Mouse (Mus musculus): ENCODE measurements around the gene Csrnp1. TPM values are rescaled to one million over a fixed set of nuclear protein-coding genes. Genes with fewer than 3 reads are reported as not detected.

Csrnp1 gene
- polyA plus RNA-seq, 1 experiment from 2014 or later, result 8.2 TPM

DNA sequence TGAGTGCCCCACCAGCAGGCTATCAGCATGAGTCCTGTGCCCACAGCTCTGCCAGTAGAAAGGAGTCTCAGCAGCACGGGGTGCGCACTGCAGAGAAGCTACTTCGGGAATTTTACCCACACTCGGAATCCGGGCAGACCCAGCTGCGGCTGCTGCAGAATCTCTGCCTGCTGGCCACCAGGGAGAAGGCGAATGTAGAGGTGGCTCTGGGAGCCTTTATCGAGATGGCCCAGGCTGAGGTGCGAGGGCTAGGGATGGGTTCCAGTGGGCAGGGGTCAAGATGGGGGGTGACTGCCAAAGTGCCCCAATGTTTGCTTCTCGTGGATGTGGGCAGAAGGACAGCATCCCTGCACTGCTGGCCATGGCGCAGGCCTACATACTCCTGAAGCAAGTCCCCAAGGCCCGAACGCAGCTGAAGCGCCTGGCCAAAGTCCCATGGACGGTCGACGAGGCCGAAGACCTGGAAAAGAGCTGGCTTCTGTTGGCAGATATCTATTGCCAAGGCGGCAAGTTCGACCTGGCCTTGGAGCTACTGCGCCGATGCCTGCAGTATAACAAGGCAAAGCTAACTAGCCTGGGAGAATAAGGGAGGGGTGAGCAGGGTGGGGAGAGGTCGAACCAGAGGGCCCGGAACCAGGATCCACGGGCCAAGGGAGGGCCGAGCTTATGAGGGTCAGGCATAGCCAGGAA lies 18.1 kb downstream of the Csrnp1 start:
- Histone ChIP-seq H3K27me3 (replicated peaks) (no peaks in the 10 kb centered on the region), H3K27ac (ENCODE audit: poor library complexity, severe bottlenecking) (no peak overlapping the region), H3K4me3 (no peak overlapping the region), H3K9me3 (replicated peaks) (no peaks in the 10 kb centered on the region), H3K36me3 (peaks cover 4% of the 10 kb centered on the region), H3K4me1 (replicated peaks) (peaks cover 39% of the 10 kb centered on the region), H3K4me2 (no peak overlapping the region), H3K9ac (no peak overlapping the region)
- WGBS, result 83% methylated on average over 26 of the region's 26 CpGs
- no peak for ATAC-seq (ENCODE audit: insufficient number of reproducible peaks, low FRiP score)

DNA sequence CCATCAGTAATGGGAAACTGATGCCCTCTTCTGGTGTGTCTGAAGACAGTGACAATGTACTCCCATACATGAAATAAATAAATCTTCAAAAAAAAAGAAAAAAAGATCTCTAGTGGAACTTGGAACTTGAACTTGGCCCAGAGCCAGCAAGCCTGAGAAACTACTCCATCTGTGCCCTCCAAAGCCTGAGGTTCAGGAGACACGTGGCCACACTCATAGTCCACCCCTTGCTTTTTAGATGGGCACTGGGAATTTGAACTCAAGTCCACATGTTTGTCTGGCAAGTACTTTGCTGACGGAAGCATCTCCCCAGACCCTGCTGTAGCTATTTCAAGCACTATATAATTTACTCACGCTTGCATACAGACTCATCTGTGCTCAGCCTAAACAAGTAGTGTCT lies 19.3 kb downstream of the Csrnp1 start:
- no peaks in the 10 kb centered on the region for H3K27me3 ChIP-seq (replicated peaks)
- no peak overlapping the region for H3K4me3 ChIP-seq
- no peak overlapping the region for H3K9ac ChIP-seq
- ATAC-seq (ENCODE audit: insufficient number of reproducible peaks, low FRiP score), result no peak
- H3K27ac ChIP-seq (ENCODE audit: poor library complexity, severe bottlenecking), result no peak overlapping the region
- H3K4me2 ChIP-seq, result no peak overlapping the region
- peaks cover 27% of the 10 kb centered on the region for H3K4me1 ChIP-seq (replicated peaks)
- H3K9me3 ChIP-seq (replicated peaks), result no peaks in the 10 kb centered on the region
- 76% methylated on average over 3 of the region's 3 CpGs for WGBS
- H3K36me3 ChIP-seq, result no peaks in the 10 kb centered on the region

GRCm38 (mm10) chr9:119964206-119964605 lies 20.3 kb downstream of the Csrnp1 start:
- Histone ChIP-seq H3K4me1 (replicated peaks) (peaks cover 18% of the 10 kb centered on the region), H3K4me3 (peak overlapping the region; percentile 13; the same call in 1 of the 2 replicates), H3K4me2 (peak overlapping the region; percentile 8; the same call in 1 of the 2 replicates), H3K27me3 (replicated peaks) (no peaks in the 10 kb centered on the region), H3K9me3 (replicated peaks) (no peaks in the 10 kb centered on the region), H3K36me3 (no peaks in the 10 kb centered on the region), H3K9ac (no peak overlapping the region), H3K27ac (ENCODE audit: poor library complexity, severe bottlenecking) (peak overlapping the region; percentile 72)
- ATAC-seq (ENCODE audit: insufficient number of reproducible peaks, low FRiP score), result peak; percentile 57
- 48% methylated on average over 3 of the region's 3 CpGs for WGBS

DNA sequence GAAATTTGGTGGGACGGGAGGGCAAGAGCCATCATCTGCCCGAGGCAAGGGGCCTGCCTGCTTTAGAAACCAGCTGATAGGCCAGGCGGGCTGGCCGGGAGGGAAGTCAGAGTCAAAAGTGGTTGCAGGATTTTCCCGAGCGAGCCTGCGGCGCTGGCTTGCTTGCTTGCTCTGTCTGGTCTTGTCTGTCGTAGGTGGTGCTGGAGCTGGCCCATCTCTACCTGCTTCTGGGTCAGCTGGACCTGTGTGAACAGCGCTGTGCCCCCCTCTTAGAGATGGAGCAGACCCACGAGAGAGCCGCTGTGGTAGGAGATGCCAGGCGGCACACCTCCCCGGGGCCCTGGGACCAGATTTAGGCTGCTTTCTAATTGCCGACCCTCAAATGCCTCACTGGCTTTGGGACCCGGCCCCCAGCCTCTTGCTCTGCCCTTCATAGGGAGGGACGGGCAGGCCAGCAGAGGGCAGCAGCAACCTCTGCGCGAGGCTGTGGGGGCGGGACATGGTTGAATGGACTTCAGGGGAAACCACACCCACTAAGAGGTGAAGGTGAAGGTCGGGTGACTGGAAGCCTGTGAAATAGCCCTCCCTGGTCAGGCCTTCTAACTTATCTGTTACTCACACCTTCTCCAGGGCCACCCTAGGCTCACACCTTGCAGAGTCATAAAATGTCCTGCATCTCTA lies 21.3 kb downstream of the Csrnp1 start:
- peak overlapping the region; percentile 59 for H3K27ac ChIP-seq (ENCODE audit: poor library complexity, severe bottlenecking)
- ATAC-seq (ENCODE audit: insufficient number of reproducible peaks, low FRiP score), result peak; percentile 71
- H3K4me3 ChIP-seq, result peak overlapping the region; percentile 32
- H3K9ac ChIP-seq, result peak overlapping the region; percentile 66
- peaks cover 19% of the 10 kb centered on the region for H3K4me1 ChIP-seq (replicated peaks)
- no peaks in the 10 kb centered on the region for H3K27me3 ChIP-seq (replicated peaks)
- H3K36me3 ChIP-seq, result no peaks in the 10 kb centered on the region
- no peaks in the 10 kb centered on the region for H3K9me3 ChIP-seq (replicated peaks)
- H3K4me2 ChIP-seq, result peak overlapping the region; percentile 65
- WGBS, result 10% methylated on average over 21 of the region's 21 CpGs

DNA sequence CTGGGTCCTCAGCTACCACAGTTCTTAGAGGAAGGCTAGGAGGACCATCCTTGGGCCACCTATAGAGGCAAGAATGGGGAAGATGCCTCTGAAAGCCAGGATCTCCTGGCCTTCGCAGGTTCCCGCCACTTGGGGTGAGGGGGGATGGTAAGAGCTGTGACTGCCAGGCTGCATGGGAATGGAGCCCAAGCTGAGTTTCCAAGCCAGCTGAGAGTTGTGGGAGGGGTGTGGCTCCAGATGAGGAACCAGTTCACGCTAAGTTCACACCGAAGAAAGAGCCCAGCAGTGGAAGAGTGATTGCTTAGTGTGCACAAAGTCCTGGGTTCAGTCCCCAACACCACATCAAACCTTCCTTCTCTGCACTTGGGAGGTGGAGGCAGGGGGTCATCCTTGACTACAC lies 22.2 kb downstream of the Csrnp1 start:
- Histone ChIP-seq H3K4me1 (replicated peaks) (peaks cover 19% of the 10 kb centered on the region), H3K4me3 (no peak overlapping the region), H3K27ac (ENCODE audit: poor library complexity, severe bottlenecking) (no peak overlapping the region), H3K36me3 (no peaks in the 10 kb centered on the region), H3K9me3 (replicated peaks) (no peaks in the 10 kb centered on the region), H3K27me3 (replicated peaks) (no peaks in the 10 kb centered on the region), H3K4me2 (peak overlapping the region; percentile 65), H3K9ac (no peak overlapping the region)
- ATAC-seq (ENCODE audit: insufficient number of reproducible peaks, low FRiP score), result no peak
- WGBS, result 69% methylated on average over 4 of the region's 4 CpGs

DNA sequence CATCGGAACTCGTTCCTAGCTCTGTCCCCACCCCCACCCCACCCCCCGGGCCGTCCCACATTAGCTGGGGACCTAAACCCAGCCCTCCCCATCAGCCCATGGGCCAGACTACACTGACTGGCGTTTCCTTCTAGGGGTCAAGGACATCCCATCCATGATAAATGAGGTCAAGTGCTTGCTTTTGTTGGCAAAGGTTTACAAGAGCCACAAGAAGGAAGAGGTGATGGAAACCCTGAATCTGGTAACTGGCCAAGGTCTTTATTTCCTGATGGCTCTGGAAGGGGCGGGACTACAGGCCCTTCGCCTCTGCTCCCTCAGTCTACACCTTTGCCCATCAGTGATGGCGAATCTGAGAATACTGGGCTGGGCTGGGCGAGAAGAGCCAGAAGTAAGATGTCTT lies 25.6 kb downstream of the Csrnp1 start:
- Histone ChIP-seq H3K4me1 (replicated peaks) (peaks cover 19% of the 10 kb centered on the region), H3K9me3 (replicated peaks) (no peaks in the 10 kb centered on the region), H3K27ac (ENCODE audit: poor library complexity, severe bottlenecking) (no peak overlapping the region), H3K4me3 (no peak overlapping the region), H3K9ac (no peak overlapping the region), H3K4me2 (no peak overlapping the region), H3K36me3 (no peaks in the 10 kb centered on the region), H3K27me3 (replicated peaks) (no peaks in the 10 kb centered on the region)
- WGBS, result 66% methylated on average over 9 of the region's 9 CpGs
- 0 out of 2 replicates have a peak, but pooled peaks have one; percentile 36 for ATAC-seq (ENCODE audit: insufficient number of reproducible peaks, low FRiP score)

DNA sequence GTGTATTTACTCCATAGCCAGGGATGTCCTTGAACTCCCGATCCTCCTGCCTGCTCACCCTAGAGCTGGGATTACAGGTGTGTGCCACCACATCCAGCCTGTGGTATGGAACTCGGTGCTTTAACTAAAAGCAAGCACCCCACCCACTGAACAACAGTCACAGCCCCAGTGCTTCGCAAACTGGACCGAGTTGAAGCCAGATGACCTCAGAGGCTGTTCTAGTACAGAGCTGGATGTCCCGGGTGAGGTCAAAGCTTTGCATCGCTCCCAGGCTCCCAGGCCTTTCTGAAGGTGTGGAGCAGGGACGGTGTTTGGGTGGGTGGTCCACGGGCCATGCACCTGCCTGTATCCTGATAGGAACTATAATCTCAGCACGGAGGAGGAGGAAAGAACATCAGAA lies 33.1 kb downstream of the Csrnp1 start:
- H3K4me2 ChIP-seq, result no peak overlapping the region
- no peaks in the 10 kb centered on the region for H3K4me1 ChIP-seq (replicated peaks)
- H3K36me3 ChIP-seq, result no peaks in the 10 kb centered on the region
- H3K4me3 ChIP-seq, result no peak overlapping the region
- no peaks in the 10 kb centered on the region for H3K9me3 ChIP-seq (replicated peaks)
- H3K9ac ChIP-seq, result no peak overlapping the region
- H3K27me3 ChIP-seq (replicated peaks), result no peaks in the 10 kb centered on the region
- H3K27ac ChIP-seq (ENCODE audit: poor library complexity, severe bottlenecking), result no peak overlapping the region
- ATAC-seq (ENCODE audit: insufficient number of reproducible peaks, low FRiP score), result no peak
- whole genome bisulfite sequencing, result 83% methylated on average over 9 of the region's 9 CpGs

DNA sequence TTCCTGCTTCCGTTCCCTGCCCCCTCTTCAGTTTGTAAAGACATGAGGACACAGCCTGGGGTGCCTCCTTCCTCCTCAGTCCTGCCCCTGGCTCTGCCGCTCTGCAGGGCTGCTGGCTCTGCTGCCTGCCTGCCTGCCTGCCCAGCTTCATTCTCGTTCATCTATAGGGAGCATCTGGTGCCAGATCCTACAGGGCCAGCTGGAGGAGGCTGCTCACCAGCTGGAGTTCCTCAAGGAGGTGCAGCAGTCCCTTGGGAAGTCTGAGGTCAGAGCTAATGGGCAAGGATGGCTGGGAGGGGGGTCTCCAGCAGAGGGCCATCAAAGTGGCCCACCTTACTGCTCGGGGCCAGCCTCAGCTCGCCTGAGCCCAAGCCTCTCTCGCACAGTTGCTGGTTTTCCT lies 34.0 kb downstream of the Csrnp1 start:
- no peak overlapping the region for H3K4me3 ChIP-seq
- H3K27ac ChIP-seq (ENCODE audit: poor library complexity, severe bottlenecking), result no peak overlapping the region
- ATAC-seq (ENCODE audit: insufficient number of reproducible peaks, low FRiP score), result no peak
- H3K36me3 ChIP-seq, result no peaks in the 10 kb centered on the region
- no peaks in the 10 kb centered on the region for H3K9me3 ChIP-seq (replicated peaks)
- no peaks in the 10 kb centered on the region for H3K4me1 ChIP-seq (replicated peaks)
- H3K9ac ChIP-seq, result no peak overlapping the region
- H3K27me3 ChIP-seq (replicated peaks), result no peaks in the 10 kb centered on the region
- WGBS, result 51% methylated on average over 6 of the region's 6 CpGs
- no peak overlapping the region for H3K4me2 ChIP-seq

- ATAC-seq (ENCODE audit: insufficient number of reproducible peaks, low FRiP score), result no peak
- 35% methylated on average over 3 of the region's 3 CpGs for WGBS
- Histone ChIP-seq H3K4me1 (replicated peaks) (no peaks in the 10 kb centered on the region), H3K27ac (ENCODE audit: poor library complexity, severe bottlenecking) (no peak overlapping the region), H3K4me2 (no peak overlapping the region), H3K9ac (no peak overlapping the region), H3K4me3 (no peak overlapping the region), H3K36me3 (no peaks in the 10 kb centered on the region), H3K9me3 (replicated peaks) (no peaks in the 10 kb centered on the region), H3K27me3 (replicated peaks) (no peaks in the 10 kb centered on the region)
Measured at GRCm38 (mm10) chr9:119948804-119949203, 35.7 kb downstream of the Csrnp1 start.

DNA sequence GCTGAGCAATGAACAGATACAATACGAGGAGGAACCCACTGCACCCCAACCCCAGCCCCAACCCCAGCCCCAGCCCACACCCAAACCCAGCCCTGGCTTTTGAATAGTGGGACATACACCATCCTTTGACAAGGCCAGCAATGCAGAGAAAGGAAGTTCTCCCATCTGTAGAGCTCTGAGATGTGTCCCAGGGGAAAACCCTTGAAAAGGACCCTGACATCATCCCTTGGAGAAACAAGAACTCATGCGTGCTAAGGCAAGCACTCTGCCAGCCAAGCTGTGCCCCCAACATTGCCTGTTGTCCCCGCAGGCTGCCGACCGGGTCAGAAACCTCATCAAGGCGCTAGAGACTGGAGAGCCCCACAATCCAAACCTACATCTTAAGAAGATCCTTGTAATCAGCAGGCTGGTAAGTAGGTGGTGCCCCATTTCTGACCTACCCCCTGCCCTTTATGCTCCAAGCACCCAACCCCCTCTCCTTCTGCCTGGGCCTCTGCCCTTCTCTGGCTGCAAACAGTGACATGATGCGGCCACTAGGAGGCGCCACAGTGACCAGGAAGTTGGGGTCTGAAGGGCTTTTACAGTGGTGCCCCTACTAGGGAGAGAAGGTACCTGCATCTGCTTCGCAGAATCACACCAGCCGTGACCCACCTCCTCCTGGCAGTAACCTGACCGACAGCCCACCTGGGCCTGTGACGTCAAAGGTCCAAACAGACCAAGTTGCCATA lies 39.1 kb downstream of the Csrnp1 start:
- Histone ChIP-seq H3K4me2 (no peak overlapping the region), H3K36me3 (no peaks in the 10 kb centered on the region), H3K4me1 (replicated peaks) (no peaks in the 10 kb centered on the region), H3K4me3 (no peak overlapping the region), H3K27ac (ENCODE audit: poor library complexity, severe bottlenecking) (no peak overlapping the region), H3K9ac (no peak overlapping the region), H3K9me3 (replicated peaks) (no peaks in the 10 kb centered on the region), H3K27me3 (replicated peaks) (no peaks in the 10 kb centered on the region)
- WGBS, result 64% methylated on average over 12 of the region's 12 CpGs
- ATAC-seq (ENCODE audit: insufficient number of reproducible peaks, low FRiP score), result no peak

- WGBS, result 88% methylated on average over 1 of the region's 1 CpGs
- no peak for ATAC-seq (ENCODE audit: insufficient number of reproducible peaks, low FRiP score)
- Histone ChIP-seq H3K27me3 (replicated peaks) (no peaks in the 10 kb centered on the region), H3K36me3 (no peaks in the 10 kb centered on the region), H3K9me3 (replicated peaks) (no peaks in the 10 kb centered on the region), H3K4me2 (no peak overlapping the region), H3K4me1 (replicated peaks) (no peaks in the 10 kb centered on the region), H3K9ac (no peak overlapping the region), H3K27ac (ENCODE audit: poor library complexity, severe bottlenecking) (no peak overlapping the region), H3K4me3 (no peak overlapping the region)
Measured at GRCm38 (mm10) chr9:119943326-119943725, 41.1 kb downstream of the Csrnp1 start.

Data from heart, embryonic 12.5 days (tissue).